Mouse (Mus musculus) liver, postnatal 0 days (tissue): Measurements from ENCODE around the gene Rack1. TPM values are rescaled to one million over a fixed set of nuclear protein-coding genes. Genes with fewer than 3 reads are reported as not detected.
"Not testable (repeated sequence)": the region's sequence is repeated elsewhere in the genome, so short reads cannot be mapped to it uniquely, and the experiment has no call there.

Source experiments
- ATAC-seq: fragments of 200-750 bp; cut with Nextera tagmentation; 2 replicates; pipeline ENCODE4 v1.8.0; 2017; ENCODE audit warnings: mild to moderate bottlenecking, moderate library complexity
- DNase-seq: peaks from one replicate; pipeline ENCODE4 v3.0.0-alpha.2; 2016
- H3K27ac ChIP-seq: fragments of 300-500 bp; sonication (generic); 2 replicates; pipeline ENCODE4 v1.5.1; 2014; ENCODE audit warnings: antibody characterized with exemption, moderate library complexity, mild to moderate bottlenecking, low read depth
- H3K27me3 ChIP-seq: fragments of 300-500 bp; sonication (generic); 2 replicates; pipeline ENCODE4 v1.6.1; 2014; ENCODE audit warnings: low read length, control low read depth, mixed read lengths; ENCODE audit not compliant: insufficient read depth
- H3K36me3 ChIP-seq: fragments of 300-500 bp; sonication (generic); replicated peaks from 2 replicates; pipeline ENCODE4 v1.6.1; 2014; ENCODE audit warnings: mild to moderate bottlenecking, control low read depth, low read length, moderate library complexity, mixed read lengths; ENCODE audit not compliant: insufficient read depth
- H3K4me1 ChIP-seq: fragments of 300-500 bp; sonication (generic); 2 replicates; pipeline ENCODE4 v1.6.1; 2014; ENCODE audit warnings: antibody characterized with exemption, mild to moderate bottlenecking, control low read depth; ENCODE audit not compliant: insufficient read depth
- H3K4me2 ChIP-seq: fragments of 300-500 bp; sonication (generic); 2 replicates; pipeline ENCODE4 v1.6.1; 2014; ENCODE audit warnings: low read depth, mild to moderate bottlenecking, low read length, moderate library complexity, mixed read lengths
- H3K4me3 ChIP-seq: fragments of 300-500 bp; sonication (generic); 2 replicates; pipeline ENCODE4 v1.5.1; 2014; ENCODE audit warnings: low read depth, low read length
- H3K9ac ChIP-seq: fragments of 300-500 bp; sonication (generic); replicated peaks from 2 replicates; pipeline ENCODE4 v1.6.1; 2014; ENCODE audit warnings: mild to moderate bottlenecking, moderate library complexity
- H3K9me3 ChIP-seq: fragments of 300-500 bp; sonication (generic); 2 replicates; pipeline ENCODE4 v1.6.1; 2016; ENCODE audit warnings: mild to moderate bottlenecking, control low read depth, low read length, mixed read lengths
- CTCF ChIP-seq: sonication (generic); IDR thresholded peaks from 2 replicates; pipeline ENCODE4 v1.5.1; 2016; ENCODE audit warnings: antibody characterized with exemption, low read depth
- EP300 ChIP-seq: IDR thresholded peaks from 2 replicates; pipeline ENCODE4 v1.6.1; 2016; ENCODE audit warnings: antibody characterized with exemption, low read depth, mild to moderate bottlenecking
- WGBS: fragments of 180-500 bp; shearing (Covaris S2); extraction: QIAGEN DNeasy Blood & Tissue Kit; methylation state at CpG from one replicate; pipeline ENCODE4 v1.1.7; 2014; ENCODE audit not compliant: insufficient replicate concordance; 5-methylcytosine and 5-hydroxymethylcytosine counted together
- polyA plus RNA-seq: library from polyadenylated mRNA; unstranded; fragments of >200 nt; fragmentation: Nextera tagmentation; extraction: Ambion mirVana; gene quantifications from 2 replicates; pipeline ENCODE4 v1.2.1, GENCODE M21; 2015

The Rack1 gene
- polyA plus RNA-seq, 1 experiment from 2014 or later, result 398 TPM

DNA sequence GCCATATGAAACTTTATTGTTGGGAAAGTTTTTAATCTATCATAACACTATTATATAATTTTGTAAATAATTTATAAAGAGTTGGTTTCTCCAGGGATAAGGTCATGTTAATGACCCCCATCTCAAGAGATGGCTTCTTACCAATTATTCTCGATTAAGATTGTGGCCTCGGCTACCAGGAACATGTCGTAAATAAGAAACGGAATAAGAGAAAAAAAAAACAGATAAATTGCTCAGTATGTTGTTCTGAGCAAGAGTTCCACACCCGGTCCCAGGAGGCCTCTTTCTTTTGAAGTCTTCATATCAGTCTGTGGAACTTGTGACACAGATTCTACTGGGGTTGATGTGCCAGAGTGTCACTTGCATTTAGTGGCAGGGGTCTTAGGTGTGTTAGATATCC, 41.1 kb downstream of the Rack1 start:
- no peak overlapping the region for H3K27ac ChIP-seq
- TF ChIP-seq EP300 (no peak), CTCF (no peak)
- no peak overlapping the region for H3K4me2 ChIP-seq
- 78% methylated on average over 5 of the region's 5 CpGs for WGBS
- no peaks in the 10 kb centered on the region for H3K9me3 ChIP-seq
- no peaks in the 10 kb centered on the region for H3K36me3 ChIP-seq
- peaks cover 16% of the 10 kb centered on the region for H3K4me1 ChIP-seq
- no peak overlapping the region for H3K9ac ChIP-seq
- H3K27me3 ChIP-seq, result 0 out of 2 replicates have a peak, but pooled peaks cover 10% of the 10 kb centered on the region
- H3K4me3 ChIP-seq, result no peak overlapping the region
- DNase-seq, result no peak
- ATAC-seq, result no peak

DNA sequence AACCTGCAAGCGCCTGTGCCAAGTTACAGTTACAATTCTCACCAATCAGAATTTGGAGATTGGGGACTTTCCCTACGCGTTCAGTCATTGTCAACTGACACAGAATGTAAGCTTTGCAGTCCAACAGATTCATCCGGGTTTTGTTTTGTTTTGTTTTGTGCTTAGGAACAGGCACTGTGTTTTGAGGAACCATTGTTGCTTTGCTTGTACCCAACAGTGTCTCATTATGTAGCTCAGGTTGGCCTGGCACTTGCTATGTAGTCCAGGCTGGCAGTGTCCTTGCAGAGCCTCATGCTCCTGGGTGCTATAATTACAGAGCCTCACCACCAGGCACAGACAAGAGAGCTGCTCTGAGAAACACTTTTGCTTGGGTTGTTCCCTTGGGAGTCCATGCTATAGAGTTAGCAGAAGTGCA, 42.3 kb downstream of the Rack1 start:
- no peak overlapping the region for H3K9ac ChIP-seq
- 0 out of 2 replicates have a peak, but pooled peaks cover under 1% of the 10 kb centered on the region for H3K27me3 ChIP-seq
- no peak overlapping the region for H3K4me2 ChIP-seq
- H3K9me3 ChIP-seq, result no peaks in the 10 kb centered on the region
- no peak for ATAC-seq
- WGBS, result 71% methylated on average over 4 of the region's 4 CpGs
- TF ChIP-seq EP300, result no peak
- TF ChIP-seq CTCF, result no peak
- H3K27ac ChIP-seq, result no peak overlapping the region
- no peak for DNase-seq
- H3K4me3 ChIP-seq, result no peak overlapping the region
- H3K4me1 ChIP-seq, result peaks cover 12% of the 10 kb centered on the region
- H3K36me3 ChIP-seq, result no peaks in the 10 kb centered on the region

DNA sequence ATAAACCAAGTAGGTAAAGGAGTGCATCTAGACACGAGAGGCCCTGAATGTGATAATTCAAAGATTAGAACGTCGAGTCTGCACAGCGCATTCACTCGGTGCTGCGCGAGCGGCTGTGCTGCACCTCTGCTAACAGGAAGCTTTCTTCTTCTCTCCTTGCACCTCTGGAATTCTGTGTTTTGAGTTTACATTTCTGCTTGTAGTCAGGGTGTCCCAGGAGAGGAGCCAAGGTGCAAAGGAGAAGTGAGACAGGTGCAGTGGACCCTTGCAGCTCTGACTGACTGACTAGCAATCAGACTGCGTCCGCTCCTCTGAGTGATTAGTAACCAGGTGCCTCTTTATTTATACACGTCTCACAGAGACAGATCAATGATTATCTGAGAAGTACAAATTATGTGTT, 43.1 kb downstream of the Rack1 start:
- H3K36me3 ChIP-seq, result no peaks in the 10 kb centered on the region
- no peak for DNase-seq
- no peak overlapping the region for H3K27ac ChIP-seq
- H3K27me3 ChIP-seq, result no peaks in the 10 kb centered on the region
- 78% methylated on average over 11 of the region's 11 CpGs for WGBS
- H3K4me1 ChIP-seq, result peaks cover 4% of the 10 kb centered on the region
- no peak overlapping the region for H3K9ac ChIP-seq
- no peak overlapping the region for H3K4me2 ChIP-seq
- no peaks in the 10 kb centered on the region for H3K9me3 ChIP-seq
- no peak for ATAC-seq
- H3K4me3 ChIP-seq, result no peak overlapping the region
- no peak for TF ChIP-seq EP300
- no peak for TF ChIP-seq CTCF

DNA sequence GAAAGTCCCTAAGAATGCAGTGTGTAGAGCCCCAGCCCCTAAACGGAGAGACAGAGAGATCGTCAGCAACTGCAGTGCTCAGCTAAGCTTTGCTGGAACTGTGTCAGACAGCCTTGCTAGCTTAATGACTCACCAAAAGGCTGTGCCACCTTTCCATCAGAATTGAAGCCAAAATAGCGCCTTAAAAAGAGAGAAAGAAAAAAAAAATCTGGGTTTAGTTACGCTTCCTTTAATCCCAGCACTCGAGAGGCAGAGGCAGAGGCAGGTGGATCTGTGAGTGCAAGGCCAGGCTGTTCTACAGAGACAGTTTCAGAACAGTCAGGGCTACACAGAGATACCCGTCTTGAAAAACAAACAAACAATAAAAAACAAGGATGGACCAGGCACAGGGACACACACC, 44.2 kb downstream of the Rack1 start:
- Histone ChIP-seq H3K27me3 (no peaks in the 10 kb centered on the region), H3K4me1 (no peaks in the 10 kb centered on the region), H3K27ac (no peak overlapping the region), H3K36me3 (no peaks in the 10 kb centered on the region), H3K9ac (no peak overlapping the region), H3K4me3 (no peak overlapping the region), H3K9me3 (no peaks in the 10 kb centered on the region), H3K4me2 (no peak overlapping the region)
- ATAC-seq (no peak), DNase-seq (no peak)
- TF ChIP-seq CTCF (no peak), EP300 (no peak)
- WGBS, result 72% methylated on average over 6 of the region's 6 CpGs

DNA sequence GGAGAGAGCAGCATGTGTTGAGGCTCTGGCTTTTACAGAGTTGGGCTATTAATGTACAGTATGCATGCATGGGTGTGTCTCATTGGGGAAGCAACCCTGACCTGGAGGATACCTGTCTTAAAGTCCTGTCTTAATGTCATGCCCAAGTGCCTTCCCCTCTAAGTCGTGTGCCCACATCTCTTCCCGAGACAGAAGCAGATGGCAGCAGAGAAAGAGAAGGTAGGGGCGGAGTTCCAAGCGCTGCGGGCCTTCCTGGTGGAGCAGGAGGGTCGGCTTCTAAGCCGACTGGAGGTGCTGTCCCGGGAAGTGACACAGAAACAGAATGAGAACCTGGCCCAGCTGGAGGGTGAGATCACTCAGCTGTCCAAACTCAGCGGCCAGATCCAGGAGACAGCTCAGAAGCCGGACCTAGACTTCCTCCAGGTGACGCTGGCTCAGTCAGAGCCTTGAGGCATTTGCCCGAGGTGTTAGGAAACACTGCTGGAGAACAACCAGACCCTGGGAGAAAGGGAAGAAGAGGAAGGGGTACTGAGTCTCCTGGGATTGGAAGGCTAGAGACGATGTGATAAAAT, 45.2 kb downstream of the Rack1 start:
- no peak for TF ChIP-seq EP300
- TF ChIP-seq CTCF, result no peak
- no peak overlapping the region for H3K4me3 ChIP-seq
- no peaks in the 10 kb centered on the region for H3K27me3 ChIP-seq
- H3K36me3 ChIP-seq, result no peaks in the 10 kb centered on the region
- ATAC-seq (no peak), DNase-seq (no peak)
- H3K4me1 ChIP-seq, result no peaks in the 10 kb centered on the region
- H3K9ac ChIP-seq, result no peak overlapping the region
- no peaks in the 10 kb centered on the region for H3K9me3 ChIP-seq
- WGBS, result 48% methylated on average over 13 of the region's 13 CpGs
- H3K4me2 ChIP-seq, result no peak overlapping the region
- H3K27ac ChIP-seq, result no peak overlapping the region

DNA sequence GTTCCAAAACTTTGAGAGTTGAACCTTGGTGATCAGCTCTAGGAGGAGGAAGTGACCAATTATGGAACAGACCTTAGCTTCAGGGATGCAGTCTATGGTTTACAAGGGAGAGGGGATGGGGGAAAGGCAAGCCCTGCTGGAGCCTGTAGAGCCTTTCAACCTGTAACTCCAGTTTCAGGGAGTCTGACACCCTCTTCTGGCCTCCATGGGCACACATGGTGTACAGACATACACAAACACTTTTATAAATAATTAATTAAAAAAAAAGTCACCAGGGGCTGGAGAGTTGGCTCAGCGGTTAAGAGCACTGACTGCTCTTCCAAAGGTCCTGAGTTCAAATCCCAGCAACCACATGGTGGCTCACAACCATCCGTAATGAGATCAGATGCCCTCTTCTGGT, 46.2 kb downstream of the Rack1 start:
- H3K9me3 ChIP-seq, H3K4me3 ChIP-seq, H3K27ac ChIP-seq, H3K4me2 ChIP-seq, ATAC-seq, H3K27me3 ChIP-seq, H3K4me1 ChIP-seq, DNase-seq, H3K9ac ChIP-seq, H3K36me3 ChIP-seq: not testable (repeated sequence)
- WGBS, result 72% methylated on average over 2 of the region's 2 CpGs

DNA sequence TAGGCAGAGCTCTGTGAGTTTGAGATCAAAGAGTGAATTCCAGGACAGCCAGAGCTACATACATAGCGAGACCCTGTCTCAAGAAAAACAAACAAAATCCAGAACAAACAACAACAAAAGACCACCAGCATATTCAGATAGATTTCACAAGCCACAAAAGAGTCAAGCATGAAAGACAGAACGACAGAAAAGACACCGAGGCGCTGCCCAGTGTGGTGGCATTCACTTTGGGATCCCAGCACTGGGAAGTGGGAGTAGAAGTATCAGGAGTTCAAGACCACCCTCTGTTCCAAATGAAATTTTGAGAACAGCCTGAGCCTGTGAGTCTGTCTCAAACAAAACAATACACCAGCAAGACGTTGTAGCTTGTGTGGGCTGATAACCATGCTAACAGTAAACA, 46.7 kb downstream of the Rack1 start:
- Histone ChIP-seq H3K27me3 (no peaks in the 10 kb centered on the region), H3K4me2 (no peak overlapping the region), H3K36me3 (no peaks in the 10 kb centered on the region), H3K4me1 (no peaks in the 10 kb centered on the region), H3K9ac (no peak overlapping the region), H3K4me3 (no peak overlapping the region), H3K9me3 (no peaks in the 10 kb centered on the region), H3K27ac (no peak overlapping the region)
- no peak for ATAC-seq
- TF ChIP-seq CTCF (no peak), EP300 (no peak)
- no peak for DNase-seq
- 63% methylated on average over 5 of the region's 5 CpGs for WGBS
